Mouse (Mus musculus) layer of hippocampus, adult 8-10 months (tissue): ENCODE measurements around the gene Hist1h3e. TPM values are rescaled to one million over a fixed set of nuclear protein-coding genes. Genes with fewer than 3 reads are reported as not detected.
"Not testable (repeated sequence)": the region's sequence is repeated elsewhere in the genome, so short reads cannot be mapped to it uniquely, and the experiment has no call there.

Experiments
- DNase-seq, 2 experiments: peaks; one replicate each; pipeline ENCODE4 v3.0.0; 2022; ENCODE audit warnings: low spot score in 2 of 2
- total RNA-seq, 4 experiments: library from RNA; stranded (reverse); gene quantifications; 2 replicates each; pipeline ENCODE4 v1.2.4; 2022

Hist1h3e gene
- total RNA-seq, 4 experiments from 2014 or later, result 34.8 to 43.2 (median 40.0) TPM

- DNase-seq, result no peak
These were observed 2.3 kb upstream of the Hist1h3e start for GRCm38 (mm10) chr13:23564482-23564881.

- peak in 1 of 2 experiments; percentile 29 for DNase-seq
These were observed 712 bp upstream of the Hist1h3e start for GRCm38 (mm10) chr13:23562699-23563462.

DNA sequence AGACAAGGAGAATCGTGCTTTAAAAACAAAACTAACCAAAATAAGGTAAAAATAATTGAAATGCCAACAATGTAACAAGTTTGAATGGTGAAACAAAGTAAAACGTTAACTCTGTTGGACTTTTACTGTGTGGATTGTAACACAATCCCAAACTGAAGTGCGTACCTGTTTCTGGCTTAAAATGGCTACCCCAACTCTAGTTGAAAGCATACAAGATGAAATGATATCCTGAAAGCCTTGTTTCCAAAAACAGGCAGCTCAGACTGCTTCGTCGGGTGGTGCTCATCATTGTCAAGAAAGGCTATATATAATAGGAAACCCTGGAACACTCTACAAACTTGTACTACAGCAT lies 662 bp downstream of the Hist1h3e start:
- DNase-seq, result not testable (repeated sequence)

- DNase-seq, result not testable (repeated sequence)
These were observed 1.5 kb downstream of the Hist1h3e start for GRCm38 (mm10) chr13:23560699-23561098.

DNA sequence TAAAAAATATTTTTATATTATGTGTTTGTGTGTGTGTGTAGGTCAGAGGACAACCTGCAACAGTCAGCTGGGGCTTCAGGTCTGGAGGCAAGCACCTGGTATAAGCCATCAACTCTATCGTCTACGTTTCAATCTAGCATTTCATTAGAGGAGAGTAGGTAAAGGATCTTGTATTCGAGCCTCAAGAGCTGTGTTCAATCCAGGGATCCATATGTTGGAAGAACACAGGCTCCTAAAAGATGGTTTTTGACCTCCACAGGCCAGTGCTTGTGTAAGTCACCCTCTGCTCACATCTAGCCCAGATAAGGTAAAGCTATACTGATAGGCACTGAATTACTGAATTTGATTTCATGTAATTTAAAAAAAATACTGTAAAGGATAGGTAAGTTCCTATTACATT lies 5.3 kb downstream of the Hist1h3e start:
- no peak for DNase-seq

DNA sequence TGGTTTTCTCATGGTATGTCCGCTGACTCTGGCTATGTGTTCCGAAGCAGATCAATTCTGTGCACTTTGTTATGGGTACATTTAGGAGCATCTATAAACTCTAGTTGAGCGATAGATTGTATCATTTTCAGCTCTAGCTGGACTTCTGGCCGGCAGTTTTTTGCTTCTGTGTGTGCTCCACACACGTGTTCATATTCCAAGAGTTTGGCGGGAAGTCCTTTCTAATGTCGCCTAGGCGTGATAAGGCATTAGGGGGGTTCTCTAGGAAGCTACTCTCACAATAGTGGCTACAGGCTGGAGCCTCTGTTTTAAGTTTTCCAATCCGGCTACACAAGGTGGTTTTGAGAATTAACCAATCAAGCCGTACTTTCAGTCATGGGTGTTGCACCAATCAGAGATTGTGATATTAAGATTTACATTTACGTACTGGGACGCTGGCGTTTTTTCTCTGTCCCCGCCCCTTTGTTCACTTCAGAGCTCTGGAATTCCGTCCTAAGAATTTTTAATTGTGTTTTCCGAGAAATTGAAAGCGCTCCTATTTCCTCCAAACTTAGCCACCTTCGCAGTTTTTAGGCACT lies 6.2 kb downstream of the Hist1h3e start:
- DNase-seq, result peak; percentile 71 to 79

GRCm38 (mm10) chr13:23554925-23555838 lies 7.0 kb downstream of the Hist1h3e start:
- DNase-seq, result peak; percentile 71 to 79

DNA sequence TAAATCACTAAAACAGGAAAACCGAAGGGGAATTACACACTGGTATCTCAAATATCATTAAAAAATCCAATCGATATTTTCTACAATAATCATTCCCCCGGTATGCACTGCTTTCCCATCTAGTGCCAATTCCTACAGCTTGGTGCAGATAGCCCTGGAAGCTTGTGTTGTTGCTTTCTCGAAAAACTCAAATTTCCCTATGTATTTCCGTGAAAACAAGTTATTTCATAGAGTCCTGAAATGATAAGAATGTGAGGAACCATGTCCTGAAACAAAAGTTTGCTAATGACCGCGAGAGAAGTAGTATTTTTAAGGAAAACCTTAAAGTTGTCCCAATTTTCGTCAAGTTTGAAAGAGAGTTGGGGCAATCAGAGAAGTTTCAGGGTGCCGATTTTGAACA lies 7.8 kb downstream of the Hist1h3e start:
- no peak for DNase-seq

- DNase-seq, result no peak
These were observed 9.2 kb downstream of the Hist1h3e start, which contains the start of gene Hist1h1d for GRCm38 (mm10) chr13:23552962-23553361. TSS of gene Hist1h1d (plus strand) at chr13:23553262.

- DNase-seq, result no peak
These were observed 9.9 kb downstream of the Hist1h3e start for GRCm38 (mm10) chr13:23551931-23552914.

DNA sequence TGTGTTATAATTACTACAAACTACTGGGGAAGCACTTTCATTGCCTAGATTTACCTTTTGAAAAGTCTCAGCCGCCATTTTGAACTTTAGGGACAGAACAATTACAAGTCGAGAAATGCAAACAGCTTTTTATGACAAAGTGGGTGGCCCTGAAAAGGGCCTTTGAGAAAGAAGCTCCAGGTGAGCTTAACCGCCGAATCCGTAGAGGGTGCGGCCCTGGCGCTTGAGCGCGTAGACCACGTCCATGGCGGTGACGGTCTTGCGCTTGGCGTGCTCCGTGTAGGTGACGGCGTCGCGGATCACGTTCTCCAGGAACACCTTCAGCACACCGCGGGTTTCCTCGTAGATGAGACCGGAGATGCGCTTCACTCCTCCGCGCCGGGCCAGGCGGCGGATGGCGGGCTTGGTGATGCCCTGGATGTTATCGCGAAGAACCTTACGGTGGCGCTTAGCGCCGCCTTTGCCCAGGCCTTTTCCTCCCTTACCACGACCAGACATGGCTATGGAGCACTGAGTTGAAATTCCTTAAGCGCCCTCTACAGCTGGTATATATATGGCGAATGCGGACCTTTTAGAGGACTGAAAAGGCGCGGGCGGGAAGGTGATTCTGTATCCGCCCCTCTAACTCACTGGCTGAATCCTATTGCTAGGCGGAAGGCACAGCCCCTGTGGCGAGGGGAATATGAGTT lies 10.9 kb downstream of the Hist1h3e start, which contains the start of gene Hist1h4f:
Hist1h4f (minus strand) TSS at position 503 of the 689 bp plus-strand sequence.
- peak; percentile 91 to 93 for DNase-seq

DNA sequence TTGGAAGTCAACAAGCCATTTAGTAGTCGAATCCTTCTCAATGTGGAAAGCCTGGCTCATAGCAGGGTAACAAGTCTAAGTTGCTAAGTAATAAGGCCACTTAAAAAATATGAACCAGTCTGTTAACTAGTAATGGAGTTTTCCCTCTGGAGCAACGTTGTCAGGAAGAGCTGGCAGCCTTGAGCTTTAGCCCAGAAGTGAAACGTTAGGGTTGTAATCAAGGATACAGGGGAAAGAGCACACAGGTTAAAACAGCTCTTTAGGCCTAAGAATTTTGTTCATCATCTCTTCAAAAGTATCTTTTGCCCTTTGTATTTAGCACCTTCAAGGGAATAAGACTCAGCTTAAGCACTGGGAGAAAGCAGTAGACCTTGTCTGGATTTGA lies 11.4 kb downstream of the Hist1h3e start:
- no peak for DNase-seq

DNA sequence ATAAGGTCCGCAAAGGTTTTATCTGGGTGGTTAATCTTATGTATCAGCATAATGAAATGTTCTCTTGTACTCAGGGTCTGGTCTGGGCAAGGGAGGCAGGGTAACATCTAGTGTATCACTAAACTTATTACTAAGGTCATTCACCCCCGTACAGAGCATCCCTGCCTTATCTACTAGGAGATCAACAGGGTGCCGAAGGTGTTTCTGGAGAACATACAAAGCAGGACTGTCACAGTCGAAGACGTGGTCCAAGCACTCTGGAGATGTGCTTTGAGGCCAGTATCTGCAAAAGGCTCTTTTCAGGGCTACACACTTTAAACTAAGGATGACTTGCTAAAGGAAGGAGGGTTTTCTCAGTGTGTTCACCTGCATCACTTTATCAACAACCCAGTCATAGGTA lies 15.5 kb downstream of the Hist1h3e start:
- DNase-seq, result no peak

DNA sequence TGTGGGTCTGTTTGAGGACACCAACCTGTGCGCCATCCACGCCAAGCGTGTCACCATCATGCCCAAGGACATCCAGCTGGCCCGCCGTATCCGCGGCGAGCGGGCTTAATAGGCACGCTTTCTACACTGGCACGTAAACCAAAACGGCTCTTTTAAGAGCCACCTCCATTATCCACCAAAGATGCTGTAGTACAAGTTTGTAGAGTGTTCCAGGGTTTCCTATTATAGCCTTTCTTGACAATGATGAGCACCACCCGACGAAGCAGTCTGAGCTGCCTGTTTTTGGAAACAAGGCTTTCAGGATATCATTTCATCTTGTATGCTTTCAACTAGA lies 17.4 kb downstream of the Hist1h3e start:
- DNase-seq, result not testable (repeated sequence)

- DNase-seq, result peak in 1 of 2 experiments; percentile 69
These were observed 18.0 kb downstream of the Hist1h3e start, which contains the start of gene Hist1h3f for GRCm38 (mm10) chr13:23543965-23544786. TSS of gene Hist1h3f (plus strand) at chr13:23544052.

- peak; percentile 73 to 87 for DNase-seq
These were observed 19.1 kb downstream of the Hist1h3e start, which contains the start of gene Hist1h2bh for GRCm38 (mm10) chr13:23542999-23543607. TSS of gene Hist1h2bh (minus strand) at chr13:23543392.

- DNase-seq, result not testable (repeated sequence)
These were observed 19.8 kb downstream of the Hist1h3e start for GRCm38 (mm10) chr13:23542225-23542980.

- no peak for DNase-seq
These were observed 20.7 kb downstream of the Hist1h3e start for GRCm38 (mm10) chr13:23541497-23541896.
